Mouse (Mus musculus) hindbrain, embryonic 12.5 days (tissue): ENCODE measurements around the gene Lgals4. TPM values are rescaled to one million over a fixed set of nuclear protein-coding genes. Genes with fewer than 3 reads are reported as not detected.

ENCODE experiments used
- ATAC-seq: fragments of 200-750 bp; cut with Nextera tagmentation; 2 replicates; pipeline ENCODE4 v1.8.0; 2017; ENCODE audit warnings: moderate TSS enrichment; ENCODE audit not compliant: low FRiP score
- H3K27ac ChIP-seq: fragments of 300-500 bp; sonication (generic); 2 replicates; pipeline ENCODE4 v1.5.1; 2016; ENCODE audit warnings: mild to moderate bottlenecking
- H3K27me3 ChIP-seq: fragments of 300-500 bp; sonication (generic); 2 replicates; pipeline ENCODE4 v1.6.1; 2016; ENCODE audit warnings: mild to moderate bottlenecking
- H3K36me3 ChIP-seq: fragments of 300-500 bp; sonication (generic); 2 replicates; pipeline ENCODE4 v1.6.1; 2016; ENCODE audit warnings: mild to moderate bottlenecking
- H3K4me1 ChIP-seq: fragments of 300-500 bp; sonication (generic); 2 replicates; pipeline ENCODE4 v1.6.1; 2016
- H3K4me2 ChIP-seq: fragments of 300-500 bp; sonication (generic); replicated peaks from 2 replicates; pipeline ENCODE4 v1.6.1; 2016; ENCODE audit warnings: mild to moderate bottlenecking
- H3K4me3 ChIP-seq: fragments of 300-500 bp; sonication (generic); 2 replicates; pipeline ENCODE4 v1.5.1; 2016; ENCODE audit warnings: mild to moderate bottlenecking
- H3K9ac ChIP-seq: fragments of 300-500 bp; sonication (generic); 2 replicates; pipeline ENCODE4 v1.6.1; 2016; ENCODE audit warnings: mild to moderate bottlenecking, moderate library complexity
- H3K9me3 ChIP-seq: fragments of 300-500 bp; sonication (generic); replicated peaks from 2 replicates; pipeline ENCODE4 v1.6.1; 2016; ENCODE audit warnings: mild to moderate bottlenecking
- WGBS: fragments of 180-500 bp; shearing (Covaris S2); methylation state at CpG from one replicate; pipeline ENCODE4 v1.1.7; 2016; 5-methylcytosine and 5-hydroxymethylcytosine counted together
- polyA plus RNA-seq: library from polyadenylated mRNA; unstranded; fragments of >200 nt; fragmentation: Nextera tagmentation; extraction: Ambion mirVana; gene quantifications from 2 replicates; pipeline ENCODE4 v1.2.1, GENCODE M21; 2016

The Lgals4 gene
- polyA plus RNA-seq, 1 experiment from 2014 or later = 5.0 TPM

- H3K36me3 ChIP-seq = peaks cover 87% of the 10 kb centered on the region
- H3K4me1 ChIP-seq = peaks cover 60% of the 10 kb centered on the region
- H3K4me3 ChIP-seq = no peak overlapping the region
- H3K27me3 ChIP-seq = no peaks in the 10 kb centered on the region
- no peak overlapping the region for H3K4me2 ChIP-seq
- H3K27ac ChIP-seq = no peak overlapping the region
- no peak for ATAC-seq
- WGBS = 88% methylated on average over 4 of the region's 4 CpGs
- no peak overlapping the region for H3K9ac ChIP-seq
- H3K9me3 ChIP-seq = no peaks in the 10 kb centered on the region
Measured at GRCm38 (mm10) chr7:28818861-28819452, 14.7 kb upstream of the Lgals4 start.

DNA sequence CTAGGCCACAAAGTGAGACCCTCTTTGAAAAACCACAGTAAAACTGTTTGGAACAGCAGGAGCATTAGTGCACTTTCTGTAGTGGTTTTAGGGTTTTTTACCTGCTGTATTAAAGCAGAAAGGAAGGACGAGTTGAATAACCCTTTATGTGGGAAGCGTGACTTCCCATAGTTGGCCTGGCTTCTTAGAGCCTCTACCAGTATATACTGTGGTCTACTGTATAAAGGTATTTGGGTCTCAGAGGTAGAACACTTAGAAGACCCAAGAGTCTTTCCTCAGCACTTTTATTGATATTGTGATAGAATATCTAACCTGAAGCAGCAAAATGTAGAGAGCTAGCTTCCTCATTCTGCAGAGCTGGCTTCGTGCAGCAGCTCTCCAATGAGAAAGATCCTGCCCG is 14.1 kb upstream of the Lgals4 start:
- no peak overlapping the region for H3K4me3 ChIP-seq
- 0 out of 2 replicates have a peak overlapping the region, but pooled peaks have one; percentile 27 for H3K9ac ChIP-seq
- H3K9me3 ChIP-seq = no peaks in the 10 kb centered on the region
- peak overlapping the region; percentile 11; the same call in 1 of the 2 replicates for H3K4me2 ChIP-seq
- no peaks in the 10 kb centered on the region for H3K27me3 ChIP-seq
- peak overlapping the region; percentile 80 for H3K27ac ChIP-seq
- peaks cover 81% of the 10 kb centered on the region for H3K36me3 ChIP-seq
- peaks cover 57% of the 10 kb centered on the region for H3K4me1 ChIP-seq
- WGBS = 83% methylated on average over 4 of the region's 4 CpGs
- no peak for ATAC-seq

DNA sequence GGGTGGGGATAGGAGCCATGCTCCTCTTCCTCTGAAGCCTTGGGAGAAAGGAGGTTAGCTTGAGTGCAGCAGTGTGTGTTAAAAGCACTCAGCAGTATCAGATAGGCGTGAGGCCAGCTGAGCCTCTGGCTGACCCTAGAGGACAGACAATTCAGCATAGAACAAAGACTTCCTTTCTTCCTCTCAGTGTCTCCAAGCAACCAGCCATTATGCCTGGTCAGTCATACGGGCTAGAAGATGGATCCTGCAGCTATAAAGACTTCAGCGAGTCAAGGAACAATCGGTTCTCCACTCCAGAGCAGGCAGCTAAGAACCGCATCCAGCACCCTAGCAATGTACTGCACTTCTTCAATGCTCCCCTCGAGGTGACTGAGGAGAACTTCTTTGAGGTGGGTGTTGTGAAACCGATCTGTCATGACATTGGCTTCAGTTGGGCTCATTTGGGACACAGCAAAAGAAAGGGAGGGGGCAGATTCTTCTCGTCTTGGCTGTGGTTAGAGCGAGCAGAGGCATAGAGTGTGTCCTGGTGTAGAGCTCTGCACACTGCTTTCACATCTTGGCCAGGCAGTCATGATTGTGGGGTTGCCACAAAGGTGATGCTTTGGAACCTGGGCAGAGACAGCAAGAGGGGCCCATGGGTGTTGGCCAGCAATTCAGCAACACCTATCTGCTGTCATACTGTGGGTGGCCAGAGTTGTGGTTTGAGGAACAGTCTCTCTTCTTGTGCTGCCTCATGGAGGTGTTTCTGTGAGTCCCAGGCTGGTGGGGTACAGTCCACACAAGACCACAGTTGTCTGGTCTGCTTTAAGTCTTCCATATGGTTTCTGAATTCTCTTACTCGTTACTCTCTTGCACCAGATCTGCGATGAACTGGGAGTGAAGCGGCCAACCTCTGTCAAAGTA is 13.0 kb upstream of the Lgals4 start:
- H3K4me1 ChIP-seq = peaks cover 55% of the 10 kb centered on the region

GRCm38 (mm10) chr7:28821261-28821831 is 12.3 kb upstream of the Lgals4 start:
- Histone ChIP-seq H3K4me1 (peaks cover 52% of the 10 kb centered on the region), H3K36me3 (peaks cover 64% of the 10 kb centered on the region), H3K9me3 (no peaks in the 10 kb centered on the region), H3K4me2 (no peak overlapping the region), H3K27me3 (no peaks in the 10 kb centered on the region), H3K4me3 (no peak overlapping the region), H3K27ac (peak overlapping the region; percentile 80), H3K9ac (no peak overlapping the region)
- 58% methylated on average over 10 of the region's 10 CpGs for WGBS
- ATAC-seq = no peak

More for the DNA sequence above, 13.0 kb upstream of the Lgals4 start:
- H3K36me3 ChIP-seq = peaks cover 72% of the 10 kb centered on the region
- no peaks in the 10 kb centered on the region for H3K27me3 ChIP-seq
- H3K4me3 ChIP-seq = no peak overlapping the region
- peak overlapping the region; percentile 11; the same call in 1 of the 2 replicates for H3K4me2 ChIP-seq
- peak overlapping the region; percentile 80 for H3K27ac ChIP-seq
- no peaks in the 10 kb centered on the region for H3K9me3 ChIP-seq
- WGBS = 35% methylated on average over 12 of the region's 12 CpGs
- peak; percentile 61 for ATAC-seq
- H3K9ac ChIP-seq = no peak overlapping the region; the same call in 1 of the 2 replicates

GRCm38 (mm10) chr7:28822556-28822955 is 11.1 kb upstream of the Lgals4 start:
- H3K9ac ChIP-seq = no peak overlapping the region
- WGBS = 73% methylated on average over 1 of the region's 1 CpGs
- H3K4me3 ChIP-seq = no peak overlapping the region
- H3K4me2 ChIP-seq = no peak overlapping the region
- peak overlapping the region; percentile 58; the same call in 1 of the 2 replicates for H3K27ac ChIP-seq
- peaks cover 52% of the 10 kb centered on the region for H3K36me3 ChIP-seq
- H3K9me3 ChIP-seq = no peaks in the 10 kb centered on the region
- H3K4me1 ChIP-seq = peaks cover 42% of the 10 kb centered on the region
- no peaks in the 10 kb centered on the region for H3K27me3 ChIP-seq
- no peak for ATAC-seq

- Histone ChIP-seq H3K27ac (peak overlapping the region; percentile 58), H3K9me3 (no peaks in the 10 kb centered on the region), H3K36me3 (peaks cover 45% of the 10 kb centered on the region), H3K9ac (no peak overlapping the region), H3K4me2 (no peak overlapping the region), H3K27me3 (no peaks in the 10 kb centered on the region), H3K4me1 (peaks cover 36% of the 10 kb centered on the region), H3K4me3 (no peak overlapping the region)
- ATAC-seq = no peak
- WGBS = 67% methylated on average over 10 of the region's 10 CpGs
Measured at GRCm38 (mm10) chr7:28822993-28823903, 10.4 kb upstream of the Lgals4 start.

DNA sequence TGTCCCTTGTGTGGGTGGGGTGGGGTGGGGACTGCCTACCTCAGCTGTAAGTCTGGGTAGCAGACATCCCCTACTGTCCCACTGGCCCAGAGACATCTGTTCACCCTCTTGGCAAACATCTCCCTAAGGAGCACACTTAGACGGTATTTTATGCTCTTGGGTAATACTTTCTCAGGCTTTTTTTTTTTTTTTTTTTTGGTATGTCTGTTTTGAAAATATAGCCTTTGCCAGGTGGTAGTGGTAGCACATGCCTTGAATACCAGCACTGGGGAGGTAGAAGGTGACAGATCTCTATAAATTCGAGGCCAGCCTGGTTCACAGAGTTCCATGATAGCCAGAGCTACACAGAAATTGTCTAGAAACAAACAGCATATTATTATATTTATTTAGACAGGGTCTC is 9.7 kb upstream of the Lgals4 start:
- Histone ChIP-seq H3K27ac (peak overlapping the region; percentile 78; the same call in 1 of the 2 replicates), H3K4me2 (no peak overlapping the region), H3K27me3 (no peaks in the 10 kb centered on the region), H3K9ac (no peak overlapping the region), H3K9me3 (no peaks in the 10 kb centered on the region), H3K36me3 (peaks cover 39% of the 10 kb centered on the region), H3K4me1 (peaks cover 30% of the 10 kb centered on the region), H3K4me3 (no peak overlapping the region)
- 66% methylated on average over 2 of the region's 2 CpGs for WGBS
- ATAC-seq = no peak

GRCm38 (mm10) chr7:28824941-28825685 is 8.5 kb upstream of the Lgals4 start, which contains the start of gene Ech1:
Gene Ech1 (plus strand): TSS chr7:28825217.
- H3K4me3 ChIP-seq = peak within 1 kb of the TSS; percentile 46
- 3% methylated on average over 33 of the region's 33 CpGs for WGBS

GRCm38 (mm10) chr7:28825686-28826401 is 7.8 kb upstream of the Lgals4 start:
- Histone ChIP-seq H3K9ac (peak overlapping the region; percentile 61), H3K36me3 (peaks cover 36% of the 10 kb centered on the region), H3K27ac (peak overlapping the region; percentile 78; the same call in 1 of the 2 replicates), H3K9me3 (no peaks in the 10 kb centered on the region), H3K27me3 (no peaks in the 10 kb centered on the region), H3K4me1 (peaks cover 13% of the 10 kb centered on the region), H3K4me2 (peak overlapping the region; percentile 52), H3K4me3 (peak overlapping the region; percentile 46)
- WGBS = 62% methylated on average over 11 of the region's 11 CpGs
- ATAC-seq = no peak

More at GRCm38 (mm10) chr7:28824941-28825685, 8.5 kb upstream of the Lgals4 start, which contains the start of gene Ech1:
- Histone ChIP-seq H3K4me1 (peaks cover 20% of the 10 kb centered on the region), H3K27ac (peak within 1 kb of the TSS; percentile 78), H3K9me3 (no peaks in the 10 kb centered on the region), H3K9ac (peak within 1 kb of the TSS; percentile 61), H3K27me3 (no peaks in the 10 kb centered on the region), H3K36me3 (peaks cover 37% of the 10 kb centered on the region), H3K4me2 (peak within 1 kb of the TSS; percentile 52)
- ATAC-seq = peak; percentile 66

DNA sequence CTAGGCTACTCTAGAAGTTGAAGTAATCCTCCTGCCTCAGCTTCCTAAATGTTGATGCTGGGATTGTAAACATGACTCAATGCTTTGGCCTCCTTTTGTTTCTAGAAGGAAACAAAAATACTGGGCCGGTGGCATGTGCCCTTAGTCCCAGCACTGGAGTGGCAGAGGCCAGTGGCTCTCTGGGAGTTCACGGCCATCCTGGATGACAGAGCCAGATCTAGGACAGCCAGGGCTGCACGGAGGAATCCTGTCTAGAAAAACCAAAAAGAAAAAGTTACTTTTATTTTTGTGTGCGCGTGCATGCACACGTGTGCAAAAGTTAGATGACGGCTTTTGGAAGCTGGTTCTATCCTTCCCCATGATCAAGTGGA is 7.3 kb upstream of the Lgals4 start:
- Histone ChIP-seq H3K36me3 (peaks cover 34% of the 10 kb centered on the region), H3K27me3 (no peaks in the 10 kb centered on the region), H3K4me3 (no peak overlapping the region), H3K9me3 (no peaks in the 10 kb centered on the region), H3K4me2 (no peak overlapping the region), H3K4me1 (peaks cover 12% of the 10 kb centered on the region), H3K27ac (no peak overlapping the region), H3K9ac (no peak overlapping the region)
- WGBS = 89% methylated on average over 7 of the region's 7 CpGs
- ATAC-seq = no peak
